Mouse (Mus musculus) CH12.LX (cell line): ENCODE results near the gene Gm11032.

Source experiments
- CTCF ChIP-seq, 2 experiments: IDR thresholded peaks in 1 of 2; conservative IDR thresholded peaks in 1 of 2; 2 replicates each; pipeline ENCODE4 v1.5.1; 2011 to 2012; ENCODE audit warnings: low read depth in 2 of 2, low read length in 2 of 2, improper control_type of control experiment in 1 of 2, inconsistent platforms in 1 of 2, mild to moderate bottlenecking in 1 of 2, moderate library complexity in 1 of 2
- HCFC1 ChIP-seq: IDR thresholded peaks from 2 replicates; pipeline ENCODE4 v1.6.1; 2012; ENCODE audit warnings: low read depth, mild to moderate bottlenecking, inconsistent platforms, low read length, improper control_type of control experiment
- MAZ ChIP-seq: IDR thresholded peaks from 2 replicates; pipeline ENCODE4 v1.6.1; 2012; ENCODE audit warnings: low read depth, mild to moderate bottlenecking, inconsistent platforms, low read length, improper control_type of control experiment, moderate library complexity
- POLR2A ChIP-seq: IDR thresholded peaks from 2 replicates; pipeline ENCODE4 v1.6.1; 2011; ENCODE audit warnings: low read depth, mild to moderate bottlenecking, improper control_type of control experiment, low read length
- SIN3A ChIP-seq: IDR thresholded peaks from 2 replicates; pipeline ENCODE4 v1.6.1; 2012; ENCODE audit warnings: low read length, improper control_type of control experiment, inconsistent platforms
- TCF12 ChIP-seq: IDR thresholded peaks from 2 replicates; pipeline ENCODE4 v1.6.1; 2014; ENCODE audit warnings: low read depth, mild to moderate bottlenecking, inconsistent platforms, low read length, improper control_type of control experiment

DNA sequence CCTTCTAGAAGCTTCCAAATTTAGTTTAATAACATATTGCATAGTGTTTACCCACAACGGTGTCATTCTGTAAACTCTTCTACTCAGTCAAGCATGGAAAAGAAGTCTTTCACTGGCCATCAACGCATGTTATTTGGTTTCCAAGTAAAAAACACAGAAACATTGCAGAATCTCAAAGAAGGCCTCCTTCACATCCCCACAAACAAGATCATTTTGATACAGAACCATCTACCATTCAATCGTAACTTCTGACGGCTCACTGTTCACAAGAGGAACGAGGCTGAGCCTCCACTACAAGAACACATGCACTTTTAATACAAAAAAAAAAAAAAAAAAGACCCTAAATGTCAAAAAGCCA lies 26.4 kb upstream of the Gm11032 start:
- no peak for TF ChIP-seq TCF12
- no peak for TF ChIP-seq CTCF (conservative IDR thresholded peaks at IDR 0.05 in 1 of 2, IDR thresholded peaks at IDR 0.05 in 1 of 2; ENCODE audit: low read depth in 2 of 2, low read length in 2 of 2)
- no peak for TF ChIP-seq HCFC1
- TF ChIP-seq POLR2A = no peak
- no peak for TF ChIP-seq MAZ
- TF ChIP-seq SIN3A = no peak
